Mouse (Mus musculus) layer of hippocampus, postnatal 10 days (tissue): Measurements from ENCODE around the gene Plekhg6. TPM values are rescaled to one million over a fixed set of nuclear protein-coding genes. Genes with fewer than 3 reads are reported as not detected.

Experiments
- DNase-seq, 2 experiments: peaks; one replicate each; pipeline ENCODE4 v3.0.0; 2021; ENCODE audit warnings: low spot score in 2 of 2
- total RNA-seq, 2 experiments: library from RNA; stranded (reverse); gene quantifications; 2 replicates each; pipeline ENCODE4 v1.2.3; 2021

The Plekhg6 gene
- total RNA-seq, 2 experiments from 2014 or later, result 0.14 TPM; not detected in 1

GRCm38 (mm10) chr6:125354352-125355151, 26.0 kb downstream of the Plekhg6 start:
- no peak for DNase-seq

- no peak for DNase-seq
These were observed 26.9 kb downstream of the Plekhg6 start for GRCm38 (mm10) chr6:125353655-125354054.

DNA sequence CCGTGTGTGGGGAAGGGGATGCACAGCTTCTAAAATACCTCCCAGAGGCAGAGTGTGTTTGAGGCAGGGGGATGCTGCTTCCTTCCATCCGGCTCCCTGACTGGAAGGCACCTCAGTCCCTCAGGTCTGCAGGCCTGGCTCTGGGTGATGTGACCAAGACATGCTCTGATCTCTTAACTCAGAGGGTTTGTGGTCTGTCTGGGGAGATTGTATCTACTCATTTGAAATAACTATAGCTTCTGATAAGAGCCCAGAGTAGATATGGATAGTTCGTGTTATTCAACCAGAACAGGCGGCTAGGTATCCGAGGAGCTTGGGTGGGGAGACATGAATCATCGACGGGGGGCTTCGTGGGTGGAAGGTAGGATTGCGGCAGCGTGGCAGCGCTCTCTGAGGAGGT, 27.4 kb downstream of the Plekhg6 start:
- DNase-seq, result no peak

DNA sequence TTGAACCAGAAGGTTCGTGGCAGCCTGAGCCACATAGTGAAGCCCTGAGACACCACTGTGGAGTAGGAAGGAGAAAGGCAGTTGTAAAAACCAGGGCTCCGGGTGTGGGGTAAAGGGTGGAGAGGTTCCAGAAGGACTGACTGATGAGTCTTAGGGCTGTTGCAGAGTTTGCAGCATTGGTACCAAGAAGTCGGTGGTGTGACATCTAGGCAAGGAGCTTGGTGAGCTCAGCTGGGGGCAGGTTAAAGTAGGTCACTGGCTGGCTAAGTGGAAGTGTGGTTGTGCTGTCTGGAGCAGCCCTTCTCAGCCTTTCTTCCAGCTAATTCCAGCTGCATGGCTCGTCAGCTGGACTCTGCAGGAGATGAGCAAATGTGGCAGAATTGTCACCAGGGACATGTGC, 27.8 kb downstream of the Plekhg6 start:
- DNase-seq, result no peak

DNA sequence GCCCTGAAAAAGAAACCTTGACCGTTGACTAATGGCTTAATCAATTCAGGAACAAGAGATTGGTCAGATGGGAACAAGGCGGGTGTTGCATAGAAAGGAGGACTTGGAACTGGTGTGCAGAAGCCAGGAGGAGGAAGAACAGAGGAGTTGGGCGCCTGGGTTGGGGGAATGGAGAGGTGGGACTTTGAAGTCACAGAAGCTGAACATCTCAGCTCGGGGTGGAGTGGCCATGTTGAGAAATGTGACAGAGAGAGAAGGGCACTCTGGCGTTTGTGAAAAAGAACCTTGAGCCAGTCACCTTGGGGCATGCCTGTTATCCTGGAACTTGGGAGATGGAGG, 28.6 kb downstream of the Plekhg6 start:
- no peak for DNase-seq

GRCm38 (mm10) chr6:125351368-125352045, 29.1 kb downstream of the Plekhg6 start:
- no peak for DNase-seq

DNA sequence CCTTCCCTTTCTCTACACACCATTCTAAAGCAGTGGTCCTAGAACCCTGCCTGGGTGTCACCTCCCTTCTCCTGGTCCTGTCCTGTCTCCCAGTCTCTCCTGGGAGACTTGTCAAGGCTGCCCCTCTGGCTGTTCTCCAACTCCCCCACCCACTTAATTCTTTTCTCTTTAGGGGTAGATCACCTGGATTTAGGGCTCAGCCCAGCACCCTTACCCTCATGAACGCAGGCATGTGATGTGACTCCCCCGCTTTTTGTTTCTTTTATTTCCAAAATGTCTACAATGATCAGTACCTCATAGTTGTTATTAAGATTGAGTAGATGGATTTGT, 29.6 kb downstream of the Plekhg6 start:
- DNase-seq, result no peak

- DNase-seq, result no peak
These were observed 30.2 kb downstream of the Plekhg6 start for GRCm38 (mm10) chr6:125350231-125350994.

DNA sequence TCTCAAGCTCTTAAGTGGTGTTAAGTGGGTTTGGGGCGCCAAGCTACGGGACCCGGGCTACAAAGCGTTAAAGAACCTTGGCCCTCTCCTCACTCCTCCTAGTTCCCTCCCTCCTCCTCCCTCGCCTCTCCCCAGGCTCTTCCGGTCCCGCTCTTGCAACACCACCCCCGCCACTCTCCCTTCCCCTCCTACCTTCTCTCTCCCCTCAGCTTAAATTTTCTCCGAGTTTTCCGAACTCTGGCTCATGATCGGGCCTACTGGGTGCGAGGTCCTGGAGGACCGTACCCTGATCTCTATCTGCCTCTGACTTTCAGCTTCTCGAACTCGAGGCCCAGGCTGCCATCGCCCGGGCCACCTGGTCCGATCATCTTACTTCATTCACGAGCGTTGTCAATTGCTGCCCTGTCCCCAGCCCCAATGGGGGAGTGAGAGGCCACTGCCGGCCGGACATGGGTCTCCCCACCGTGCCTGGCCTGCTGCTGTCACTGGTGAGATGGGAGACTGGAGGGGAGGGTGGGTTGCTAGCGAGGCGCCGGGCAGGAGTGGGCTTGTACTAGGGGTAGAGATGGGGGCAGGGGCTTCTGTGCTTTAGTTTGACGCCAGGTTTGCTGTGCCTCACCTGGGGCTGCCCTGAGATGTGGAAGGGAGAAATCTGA, 30.9 kb downstream of the Plekhg6 start:
- peak in 1 of 2 experiments; percentile 35 for DNase-seq

DNA sequence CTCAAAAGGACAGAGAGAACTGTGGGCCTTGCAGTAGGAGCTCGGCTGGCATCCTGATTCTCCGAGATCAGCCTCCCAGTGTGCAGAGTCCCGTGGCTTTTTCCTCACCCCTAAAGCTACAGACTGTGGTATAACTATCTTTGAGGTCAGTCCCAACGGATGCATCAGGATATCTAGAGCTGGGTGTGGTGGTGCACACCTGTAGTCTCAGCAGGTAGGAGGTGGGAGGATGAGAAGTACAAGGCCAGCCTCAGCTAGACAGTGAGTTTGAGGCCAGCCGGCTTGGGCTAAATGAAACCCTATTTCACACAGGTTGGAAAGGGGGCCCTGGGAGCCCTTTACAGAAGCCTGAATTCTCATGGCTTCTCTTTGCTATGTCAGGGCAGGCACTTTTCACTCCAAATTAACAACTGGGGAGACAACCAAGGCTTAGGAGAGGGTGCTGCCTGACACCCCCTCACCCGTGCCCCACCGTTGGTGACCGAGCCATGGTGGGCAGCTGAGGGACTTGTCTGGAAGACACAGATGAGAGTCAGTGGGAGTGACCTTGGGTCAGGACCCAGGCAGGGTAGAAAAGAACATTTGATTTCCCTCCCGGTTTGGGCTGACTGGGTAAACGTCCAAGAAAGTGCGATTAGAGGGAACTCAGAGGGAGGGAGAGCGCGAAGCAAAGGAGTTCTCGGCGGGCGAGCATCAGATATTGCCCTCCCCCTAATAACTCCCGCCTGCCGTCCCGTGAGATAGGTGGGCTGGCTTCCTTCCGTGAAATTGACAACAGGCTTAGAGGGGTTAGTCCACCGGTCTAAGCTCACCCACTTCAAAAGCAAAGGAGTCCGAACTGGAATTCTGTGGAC, 31.6 kb downstream of the Plekhg6 start, which contains the start of gene Tnfrsf1a:
TSS of gene Tnfrsf1a (plus strand) at position 642 of the 854 bp plus-strand sequence.
- no peak for DNase-seq

DNA sequence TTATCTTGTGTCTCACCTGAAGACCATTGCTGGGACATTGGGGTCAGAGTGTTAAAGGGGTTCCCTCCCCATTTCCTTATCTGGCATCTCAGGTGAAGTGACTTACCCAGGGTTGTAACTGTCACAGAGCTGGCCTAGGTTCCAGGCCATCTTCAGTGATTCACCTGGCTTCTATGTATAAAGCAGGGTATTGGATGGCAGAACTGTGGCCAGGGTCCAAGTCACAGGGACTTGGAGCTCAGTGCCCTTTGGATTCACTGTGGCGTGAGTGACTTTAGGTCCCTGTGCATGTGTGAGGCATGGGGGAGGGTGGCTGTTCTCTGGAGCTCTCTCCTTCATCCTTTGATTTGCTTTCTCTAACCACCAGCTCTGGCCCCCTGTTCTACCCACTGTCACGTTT, 34.6 kb downstream of the Plekhg6 start:
- no peak for DNase-seq

- DNase-seq, result no peak
These were observed 35.0 kb downstream of the Plekhg6 start for GRCm38 (mm10) chr6:125345625-125346024.

GRCm38 (mm10) chr6:125344866-125345265, 35.7 kb downstream of the Plekhg6 start:
- no peak for DNase-seq

GRCm38 (mm10) chr6:125344084-125344483, 36.5 kb downstream of the Plekhg6 start:
- DNase-seq, result peak in 1 of 2 experiments; percentile 40

GRCm38 (mm10) chr6:125342198-125342597, 38.4 kb downstream of the Plekhg6 start:
- no peak for DNase-seq

DNA sequence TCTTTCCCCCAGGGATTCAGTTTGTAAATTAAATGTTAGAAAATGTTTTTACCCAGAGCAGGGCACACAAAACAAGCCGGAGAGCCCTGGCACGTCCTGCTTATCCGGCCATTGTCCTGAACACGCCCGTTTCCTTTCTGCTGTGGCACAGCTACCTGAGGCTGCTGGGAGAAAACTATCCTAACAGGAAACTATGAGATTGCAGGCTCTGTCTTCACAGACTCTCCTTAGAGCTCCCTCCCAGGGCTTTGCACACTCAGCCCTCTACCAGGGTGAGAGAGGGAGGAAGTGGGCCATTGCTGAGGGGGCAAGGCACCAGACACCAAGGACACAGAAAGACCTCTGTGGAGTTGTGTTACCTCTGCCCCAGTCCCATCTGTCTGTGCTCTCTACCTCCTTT, 40.3 kb downstream of the Plekhg6 start:
- no peak for DNase-seq

DNA sequence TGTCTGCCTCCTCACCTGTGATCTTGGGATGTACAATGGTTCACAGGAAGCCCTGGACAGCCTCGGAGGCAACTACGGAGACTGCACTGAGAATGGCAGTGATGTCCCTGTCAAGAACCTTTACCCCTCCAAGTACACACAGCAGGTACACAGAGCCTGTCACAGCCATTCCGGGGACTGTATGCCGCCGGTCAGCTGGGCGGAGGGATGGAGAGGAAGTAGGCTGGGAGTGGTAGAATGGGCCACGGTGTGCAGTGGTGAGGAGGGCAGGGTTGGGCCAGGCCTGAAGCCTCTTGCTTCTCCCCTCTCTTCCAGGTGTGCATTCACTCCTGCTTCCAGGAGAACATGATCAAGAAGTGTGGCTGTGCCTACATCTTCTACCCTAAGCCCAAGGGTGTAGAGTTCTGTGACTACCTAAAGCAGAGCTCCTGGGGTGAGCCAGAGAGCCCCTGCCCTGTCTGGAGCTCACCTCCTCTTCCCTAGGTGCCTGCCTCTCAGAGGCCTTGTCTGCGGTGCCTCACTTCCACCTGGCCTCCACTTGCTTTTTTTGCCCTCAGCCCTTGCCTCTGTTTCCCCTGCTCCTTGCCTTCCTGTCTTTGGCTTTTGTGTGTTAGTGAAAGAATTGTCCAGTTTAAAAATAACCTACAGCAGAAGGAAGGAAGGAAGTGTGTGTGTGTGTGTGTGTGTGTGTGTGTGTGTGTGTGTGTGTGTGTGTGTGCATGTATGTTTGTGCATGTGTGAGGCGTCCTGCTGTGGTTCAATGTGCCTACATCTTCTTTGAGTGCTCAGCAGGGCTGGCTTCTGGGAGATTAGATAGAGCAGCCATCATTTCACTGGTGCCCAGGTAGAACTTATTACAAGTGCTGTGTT, 41.6 kb downstream of the Plekhg6 start:
- DNase-seq, result no peak

GRCm38 (mm10) chr6:125334356-125334755, 46.2 kb downstream of the Plekhg6 start:
- DNase-seq, result no peak

DNA sequence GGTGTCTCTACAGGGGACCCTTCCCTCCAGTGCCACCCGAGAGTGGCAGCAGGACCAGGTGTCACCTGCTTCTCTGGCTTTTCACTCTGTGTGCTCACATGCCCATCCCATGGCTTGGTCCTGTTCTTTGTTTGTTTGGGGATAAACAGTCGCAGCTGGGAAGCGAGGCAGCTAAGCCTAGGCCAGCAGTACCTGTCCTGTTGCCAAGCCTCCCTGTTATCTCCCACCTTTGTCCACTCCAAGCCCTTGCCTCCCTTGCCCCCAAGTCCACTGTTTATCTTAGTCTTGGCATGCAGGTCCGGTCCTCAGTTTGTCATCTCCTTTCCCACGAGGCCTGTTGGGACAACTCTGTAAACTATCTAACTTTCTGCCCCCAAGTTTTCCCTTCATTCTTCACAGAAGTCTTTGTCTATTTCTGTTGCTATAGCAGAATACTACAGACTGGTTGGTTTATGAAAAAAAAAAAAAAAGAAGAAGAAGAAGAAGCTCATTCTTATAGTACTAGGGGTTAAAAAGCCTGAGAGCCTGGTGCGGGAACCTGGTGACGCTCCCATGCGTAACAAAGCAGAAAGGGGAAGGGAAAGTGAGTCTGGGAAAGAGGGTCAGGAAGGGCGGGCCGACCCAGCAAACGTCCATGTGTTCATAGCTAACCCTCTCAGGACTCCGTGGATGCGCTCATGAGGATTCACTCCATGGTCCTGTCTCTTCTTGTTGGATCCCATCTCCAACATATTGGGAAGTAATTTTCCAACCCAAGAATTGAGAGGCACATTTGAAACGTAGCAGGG, 47.3 kb downstream of the Plekhg6 start:
- no peak for DNase-seq
